Mouse (Mus musculus): ENCODE data around the gene Actl6b.

- no peak for TF ChIP-seq GATA1 (IDR thresholded peaks at IDR 0.05; ENCODE audit: borderline replicate concordance, low read length)
- no peak for TF ChIP-seq FLI1 (IDR thresholded peaks at IDR 0.05; ENCODE audit: low read length)
These were observed 13.1 kb downstream of the Actl6b start for GRCm38 (mm10) chr5:137566416-137566815.

Measured in megakaryocyte, embryonic 14.5 days (primary cell).